Mouse (Mus musculus) layer of hippocampus, postnatal 36 days (tissue): Measurements from ENCODE around the gene Mylk4. TPM values are rescaled to one million over a fixed set of nuclear protein-coding genes. Genes with fewer than 3 reads are reported as not detected.

Experiments used
- DNase-seq, 2 experiments: peaks; one replicate each; pipeline ENCODE4 v3.0.0; 2022
- total RNA-seq, 2 experiments: library from RNA; stranded (reverse); gene quantifications; 2 replicates each; pipeline ENCODE4 v1.2.3; 2021

Gene Mylk4
- total RNA-seq, 2 experiments from 2014 or later = 0.05 to 0.43 TPM

DNA sequence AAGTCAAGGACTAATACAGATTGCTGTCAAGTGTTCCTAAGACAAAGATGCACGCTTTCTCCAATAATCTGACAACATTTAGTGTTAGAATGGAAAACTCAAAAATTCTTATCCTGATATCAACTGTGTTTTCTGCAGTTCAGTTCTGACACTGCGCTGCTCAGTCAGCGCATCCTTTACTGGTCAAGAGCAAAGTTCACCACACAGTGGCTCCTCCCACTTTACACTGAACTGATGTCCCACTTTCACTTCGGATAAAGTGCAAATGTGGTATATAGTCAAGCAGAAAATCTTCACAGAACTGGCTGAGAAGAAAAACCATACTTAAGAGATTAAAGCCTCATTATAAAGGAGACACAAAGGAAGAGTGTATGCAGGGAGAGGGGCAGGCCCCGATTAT is 11.4 kb upstream of the Mylk4 start:
- no peak for DNase-seq

DNA sequence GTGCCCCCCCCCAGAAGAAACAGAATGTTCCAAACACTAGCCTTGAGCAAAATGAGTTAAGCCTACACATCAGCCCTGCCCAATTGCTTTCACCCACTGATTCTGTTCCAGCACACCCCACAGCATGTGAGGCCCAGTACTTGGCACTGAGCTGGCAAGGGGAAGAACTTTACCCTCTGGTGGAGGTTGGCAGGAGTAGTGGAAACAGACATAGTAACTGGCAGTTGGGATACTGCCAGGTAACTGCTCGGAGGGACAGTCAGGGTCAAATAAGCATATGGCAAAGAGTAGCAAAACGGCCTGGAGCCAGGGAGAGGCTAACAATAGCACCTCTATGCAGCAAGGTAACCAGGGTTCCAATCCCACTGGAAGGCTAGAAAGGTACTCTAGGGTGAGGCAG is 10.9 kb upstream of the Mylk4 start:
- DNase-seq = no peak

DNA sequence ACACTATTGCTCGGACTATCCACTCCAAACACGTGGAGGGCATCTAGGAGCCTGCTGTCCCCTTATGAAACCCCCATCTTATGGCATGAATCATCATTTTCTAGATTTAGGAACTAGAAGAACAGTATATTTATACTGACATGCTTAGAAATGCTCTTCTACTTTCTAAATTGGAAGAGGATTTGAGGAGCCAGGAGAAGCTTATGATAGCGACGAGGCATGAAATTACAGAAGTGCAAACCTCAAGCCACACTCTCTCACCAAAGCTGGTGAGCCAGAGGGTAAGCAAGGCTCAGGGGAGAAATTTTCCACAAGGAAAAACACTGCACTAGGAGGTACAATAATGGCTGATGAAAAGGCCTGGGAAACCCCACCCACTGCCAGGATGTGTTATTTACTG is 6.0 kb upstream of the Mylk4 start:
- no peak for DNase-seq

DNA sequence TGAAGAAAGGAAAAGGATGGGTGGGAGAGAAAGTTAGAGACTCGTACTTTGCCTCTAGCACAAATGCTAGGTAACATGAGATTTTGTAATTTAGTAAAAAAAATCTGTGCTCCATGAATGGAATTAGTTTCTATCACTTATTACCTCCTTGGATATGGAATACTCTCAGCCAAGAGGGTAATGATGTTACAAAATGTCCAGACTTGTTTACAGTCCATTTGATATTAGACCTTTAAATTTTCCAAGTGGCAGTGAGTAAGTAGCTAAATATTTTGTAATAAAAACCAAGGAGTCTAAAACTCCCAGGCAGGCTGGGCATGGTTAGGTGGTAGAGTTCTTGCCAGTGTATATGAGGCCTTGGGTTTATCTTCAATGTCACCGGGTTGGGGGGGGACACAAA is 3.8 kb upstream of the Mylk4 start:
- DNase-seq = no peak

DNA sequence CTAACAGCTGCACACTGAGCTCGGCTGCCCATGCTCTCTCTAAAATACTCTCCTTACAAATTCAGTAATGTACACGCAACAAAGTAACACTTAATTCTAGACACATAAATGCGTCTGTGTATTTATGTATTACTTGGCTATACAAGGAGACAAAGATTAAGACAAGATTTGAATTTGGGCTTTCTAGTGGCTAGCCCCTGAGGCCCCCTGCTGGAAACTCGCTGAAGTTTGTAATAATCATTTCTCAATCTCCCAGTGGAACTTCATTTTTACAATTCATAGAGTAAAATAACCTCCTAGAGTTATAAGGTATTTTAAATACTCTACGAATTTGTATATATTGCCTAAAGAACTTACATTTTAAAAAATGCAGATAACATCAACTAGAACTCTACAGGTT is 699 bp downstream of the Mylk4 start:
- no peak for DNase-seq

DNA sequence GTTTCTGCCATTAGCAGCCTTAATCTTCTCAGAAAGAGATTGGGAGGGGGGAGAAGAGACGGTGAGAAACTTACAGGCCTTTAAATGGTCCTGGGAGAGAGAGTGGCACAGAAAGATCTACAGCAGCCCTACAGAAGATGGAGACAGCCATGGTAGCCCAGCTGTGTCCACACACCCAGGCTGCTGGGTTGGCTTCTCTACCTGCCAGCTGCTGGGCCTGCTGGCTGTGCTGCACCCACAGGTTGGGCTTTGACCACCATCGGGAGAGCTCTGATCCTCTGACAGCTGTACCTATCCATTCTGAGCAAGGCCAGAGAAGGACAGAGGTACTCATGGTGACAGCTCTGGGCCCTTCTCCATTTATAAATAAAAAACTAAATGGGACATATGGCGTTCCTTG is 4.9 kb downstream of the Mylk4 start:
- no peak for DNase-seq

DNA sequence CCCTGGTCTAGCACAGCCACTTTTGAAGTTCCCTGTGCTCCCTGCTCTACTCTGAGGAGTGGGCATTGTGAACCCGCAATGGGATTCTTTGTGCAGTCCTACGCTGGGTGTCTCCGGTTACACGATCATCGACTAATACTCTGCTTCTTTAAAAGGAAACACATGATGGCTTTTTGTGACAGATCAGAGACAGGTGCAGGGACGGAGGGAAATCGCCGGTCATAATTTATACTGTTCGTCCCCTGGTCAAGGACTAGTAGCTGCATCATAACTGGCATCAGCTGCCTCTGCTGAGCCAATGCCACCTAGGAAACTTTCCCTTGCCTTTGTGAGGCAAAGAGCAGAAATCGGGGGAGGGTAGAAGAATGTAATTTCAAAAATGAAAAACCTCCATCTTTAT is 7.4 kb downstream of the Mylk4 start:
- DNase-seq = no peak

DNA sequence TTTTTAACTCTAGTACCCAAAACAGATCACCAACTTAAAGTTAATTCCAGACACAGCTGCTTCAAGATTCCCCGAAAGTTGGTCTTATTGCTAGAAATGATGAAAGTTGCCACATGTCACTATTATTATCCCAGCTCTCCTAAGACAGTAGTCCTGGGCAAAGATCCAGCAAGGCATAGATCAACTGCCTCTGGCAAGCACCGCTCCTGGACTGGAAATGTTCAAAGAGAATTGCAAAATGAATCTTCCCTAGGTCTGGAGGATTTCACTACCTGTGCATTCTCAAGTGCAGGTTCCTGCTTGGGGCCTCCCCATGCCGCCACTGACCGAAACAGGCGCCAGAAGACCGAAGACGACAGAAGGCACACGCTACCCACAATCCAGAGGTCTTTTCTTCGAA is 7.9 kb downstream of the Mylk4 start:
- DNase-seq = no peak

DNA sequence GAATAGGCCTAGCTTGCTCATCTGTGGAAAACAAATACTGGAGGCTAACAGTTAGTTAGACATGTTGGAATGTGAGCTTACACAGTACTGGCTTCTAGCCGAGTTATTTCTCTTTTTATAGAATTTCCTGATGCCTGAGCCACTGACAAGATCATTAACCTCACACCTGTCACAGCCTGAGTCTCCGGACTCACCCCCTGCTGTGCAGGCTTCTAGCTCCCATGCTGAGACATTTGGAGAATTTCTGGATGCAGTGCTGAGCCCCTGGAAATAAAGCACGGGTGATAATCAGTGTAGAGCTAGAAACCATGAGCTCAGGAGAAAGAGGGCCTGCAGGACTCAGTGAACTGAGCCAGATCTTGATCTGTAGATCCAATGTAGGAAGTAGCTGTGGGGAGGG is 13.8 kb downstream of the Mylk4 start:
- DNase-seq = no peak

DNA sequence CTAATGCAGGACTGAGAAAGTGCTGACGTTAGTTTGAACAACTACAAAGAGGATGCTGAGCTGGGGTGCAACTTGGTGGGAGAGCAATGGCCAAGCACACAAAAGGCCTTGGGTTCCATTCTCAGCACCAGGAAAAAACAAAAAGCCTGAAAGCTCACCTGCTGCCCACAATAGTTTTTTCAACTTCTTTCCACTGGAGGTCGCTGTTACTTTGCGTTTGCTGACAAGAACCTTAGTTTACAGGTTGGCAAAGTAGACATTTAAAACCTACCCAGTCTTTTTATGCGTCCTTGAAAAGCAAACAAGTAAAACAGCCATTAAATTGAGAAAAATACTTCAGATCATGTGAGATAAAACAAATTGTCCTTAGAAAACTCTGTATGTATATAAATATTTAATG is 15.7 kb downstream of the Mylk4 start:
- no peak for DNase-seq

DNA sequence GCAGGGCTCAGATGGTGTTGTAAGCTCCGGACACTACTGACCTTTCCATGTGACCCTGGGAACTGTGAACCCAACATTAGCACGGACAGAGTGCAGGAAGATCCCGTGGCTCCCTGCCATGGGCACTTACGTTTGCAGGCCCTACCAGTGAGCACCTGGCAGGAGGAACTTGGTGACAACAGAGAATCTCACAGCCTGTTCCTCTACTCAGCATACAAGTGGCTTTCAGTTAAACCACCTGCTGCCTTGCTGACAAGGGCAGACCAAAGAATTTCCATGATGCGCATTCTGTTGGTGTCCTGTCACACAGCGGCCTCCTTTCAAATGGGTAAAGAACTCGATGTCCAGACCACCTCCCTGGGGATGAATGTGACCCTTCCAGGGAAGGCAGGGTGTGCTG is 19.3 kb downstream of the Mylk4 start:
- DNase-seq = no peak

DNA sequence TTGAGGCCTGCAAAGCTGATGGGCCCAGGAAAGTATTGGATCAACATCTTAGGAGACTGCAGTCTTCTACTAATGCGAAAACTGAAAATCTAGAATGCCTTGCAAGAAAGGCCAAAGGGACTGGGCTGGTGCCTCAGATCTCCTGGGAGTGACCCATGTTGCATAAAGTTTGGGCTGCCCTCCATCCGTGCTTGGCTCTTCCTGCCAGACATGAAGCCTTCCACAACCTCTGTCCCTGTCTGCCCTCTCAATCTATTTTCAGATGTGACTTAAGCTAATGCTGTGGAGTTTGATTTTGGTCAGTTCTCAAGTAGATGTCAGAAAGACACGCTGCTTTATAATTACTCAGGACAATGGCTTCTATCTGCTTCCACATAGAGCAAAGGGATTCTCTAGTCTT is 20.6 kb downstream of the Mylk4 start:
- DNase-seq = no peak

DNA sequence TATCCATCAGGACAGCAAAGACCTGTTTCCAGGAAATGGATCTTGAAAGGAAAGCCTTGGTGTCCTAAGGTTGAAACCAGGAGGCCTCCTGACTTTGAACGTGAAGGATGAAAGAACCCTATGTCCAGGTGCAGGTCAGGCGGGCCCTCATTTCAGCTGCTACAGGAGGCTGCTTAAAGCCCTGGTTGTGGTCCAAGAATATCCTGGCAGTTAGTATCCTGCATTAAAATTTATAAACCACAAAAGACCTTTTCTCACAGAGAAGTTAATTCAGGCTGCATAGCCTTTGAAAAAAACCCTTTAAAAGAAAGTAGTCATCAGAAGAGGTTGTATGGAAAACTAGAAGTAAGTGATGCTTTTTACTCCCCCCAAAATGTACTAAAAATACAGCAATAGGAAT is 23.0 kb downstream of the Mylk4 start:
- no peak for DNase-seq

DNA sequence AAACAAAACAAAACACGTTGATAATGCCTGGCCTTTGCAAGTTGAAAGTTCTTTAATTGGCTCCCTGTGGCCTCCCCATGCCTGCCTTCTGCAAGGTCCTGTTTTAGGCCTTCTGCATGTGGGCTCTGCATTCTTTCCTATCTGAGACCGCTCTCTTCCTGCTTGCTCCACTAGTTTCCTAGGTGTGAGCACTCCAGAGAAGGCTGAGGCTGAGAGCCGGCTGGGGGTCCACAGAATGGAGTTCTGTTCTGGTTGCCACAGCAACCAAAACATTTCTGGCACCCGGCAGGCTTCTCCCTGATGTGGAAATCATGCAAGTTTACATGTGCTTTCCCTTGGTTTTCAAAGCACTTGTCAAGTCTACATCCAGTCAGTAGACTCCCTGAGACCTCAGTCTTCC is 24.7 kb downstream of the Mylk4 start:
- no peak for DNase-seq

DNA sequence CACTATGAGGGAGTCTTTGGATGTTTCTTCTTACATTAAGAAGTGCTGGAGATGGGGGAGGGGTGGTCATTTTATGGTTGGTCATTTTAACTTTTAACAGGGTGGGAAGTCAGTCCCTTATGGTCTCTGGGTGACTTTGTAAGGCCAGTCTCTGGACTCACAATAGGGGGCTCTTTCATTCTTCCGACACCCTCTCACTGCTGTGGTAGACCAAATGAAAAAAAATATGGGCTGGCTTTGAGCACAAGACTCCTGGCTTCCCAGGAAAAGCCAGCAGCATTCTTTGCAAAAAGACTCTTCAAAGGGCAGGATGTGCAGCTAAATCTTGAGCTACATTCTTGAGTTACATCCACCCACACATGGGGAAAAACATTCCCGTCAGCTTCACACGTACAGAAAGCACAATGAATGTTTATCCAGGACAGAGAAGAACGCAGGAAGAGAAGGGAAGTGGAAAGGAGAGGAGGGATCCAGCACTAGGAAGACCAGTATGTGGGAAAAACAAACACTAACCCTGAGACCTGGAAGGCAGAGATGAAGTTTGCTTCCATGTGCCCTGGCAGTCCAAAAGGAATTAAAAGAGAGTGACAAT is 31.6 kb downstream of the Mylk4 start:
- no peak for DNase-seq

DNA sequence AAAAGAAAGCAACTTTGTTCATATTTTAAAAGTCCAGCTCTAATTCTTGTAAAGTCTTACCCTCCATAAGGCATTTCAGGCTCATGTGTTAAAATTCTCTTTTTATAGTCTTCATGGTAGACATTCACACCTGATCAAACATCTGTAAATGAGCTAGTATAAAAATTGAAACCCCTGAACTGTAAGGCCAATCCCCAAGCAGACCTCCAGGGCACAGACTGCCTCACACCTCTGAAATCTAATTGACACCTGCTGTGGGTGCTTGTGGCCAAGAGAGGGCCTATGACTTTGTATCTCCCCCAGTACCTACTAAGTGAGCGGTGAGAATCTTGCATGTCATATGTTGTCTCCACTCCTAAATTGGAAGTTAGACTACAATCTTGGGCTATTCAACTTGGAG is 33.2 kb downstream of the Mylk4 start:
- no peak for DNase-seq

DNA sequence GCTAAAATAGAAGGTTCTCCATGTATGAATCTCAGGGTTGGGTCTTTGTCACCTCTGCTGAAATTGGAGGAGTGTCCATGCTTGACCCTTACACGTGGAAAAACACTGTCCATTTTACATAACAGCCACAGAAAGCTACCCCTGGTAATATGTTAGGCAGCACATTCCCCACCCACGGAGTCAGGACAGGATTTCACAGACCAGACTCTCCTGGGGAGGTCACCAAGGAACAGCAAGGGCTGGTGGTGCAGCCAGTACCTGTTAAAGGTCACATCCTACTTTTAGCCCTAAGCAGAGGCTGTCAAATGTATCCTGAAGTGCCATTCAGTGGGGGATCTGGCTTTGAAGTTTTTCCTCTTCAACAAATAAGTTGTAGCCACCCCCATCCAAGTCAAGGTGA is 35.3 kb downstream of the Mylk4 start:
- DNase-seq = no peak

DNA sequence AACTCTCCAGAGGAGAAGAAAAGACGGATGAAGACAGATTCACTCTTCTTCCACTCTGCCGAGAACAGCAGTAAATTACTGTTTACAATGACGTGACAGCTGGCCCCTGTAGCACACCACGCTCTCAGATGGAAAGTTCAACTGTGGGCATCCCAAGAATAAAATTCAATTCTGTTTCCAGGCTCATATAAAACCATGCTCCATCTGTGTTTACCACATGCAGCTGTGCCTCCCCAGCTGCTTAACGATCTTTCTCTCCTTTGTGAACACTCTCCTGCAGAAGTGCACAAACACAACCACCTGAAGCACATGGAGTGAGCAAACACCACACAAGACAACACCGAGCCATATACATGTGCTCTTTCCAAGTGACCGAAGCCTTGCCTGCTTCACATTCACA is 42.6 kb downstream of the Mylk4 start:
- no peak for DNase-seq

DNA sequence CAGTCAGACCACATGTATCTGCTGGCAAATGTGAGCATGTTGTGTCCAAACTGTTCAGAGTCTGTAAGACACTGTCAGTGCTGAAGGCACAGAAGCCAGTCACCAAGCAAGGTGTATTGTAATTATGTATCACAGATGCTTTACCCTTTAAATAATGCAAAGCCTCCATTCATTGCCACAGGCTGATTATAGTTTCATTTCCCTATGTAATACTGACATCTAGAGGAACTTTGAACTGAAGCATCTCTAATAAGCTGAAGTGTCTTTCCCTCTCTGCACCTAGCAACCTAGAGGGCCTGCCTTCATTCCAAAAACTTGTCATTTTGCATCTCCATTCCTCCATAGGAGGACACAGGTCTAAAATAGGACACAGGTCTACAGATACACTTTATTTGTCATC is 52.5 kb downstream of the Mylk4 start:
- no peak for DNase-seq

DNA sequence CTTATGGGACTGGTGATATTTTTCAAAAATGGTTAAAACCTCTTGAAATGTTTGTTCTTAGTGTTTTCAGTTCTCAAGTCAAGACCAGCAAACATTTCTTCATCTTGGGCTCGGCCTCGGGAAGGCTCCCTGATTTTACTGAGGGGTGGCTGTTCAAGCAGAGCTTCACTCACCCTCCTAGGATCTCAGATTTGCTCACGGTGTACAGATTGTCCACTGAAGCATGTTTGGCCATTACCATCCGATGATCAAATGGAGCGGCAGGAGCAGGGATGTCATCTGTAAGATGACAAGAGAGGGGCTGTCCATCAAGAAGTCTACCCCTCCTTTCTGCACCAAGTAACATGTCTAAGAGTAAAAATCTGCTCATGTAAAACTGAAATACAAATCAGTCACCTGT is 59.1 kb downstream of the Mylk4 start:
- DNase-seq = no peak

DNA sequence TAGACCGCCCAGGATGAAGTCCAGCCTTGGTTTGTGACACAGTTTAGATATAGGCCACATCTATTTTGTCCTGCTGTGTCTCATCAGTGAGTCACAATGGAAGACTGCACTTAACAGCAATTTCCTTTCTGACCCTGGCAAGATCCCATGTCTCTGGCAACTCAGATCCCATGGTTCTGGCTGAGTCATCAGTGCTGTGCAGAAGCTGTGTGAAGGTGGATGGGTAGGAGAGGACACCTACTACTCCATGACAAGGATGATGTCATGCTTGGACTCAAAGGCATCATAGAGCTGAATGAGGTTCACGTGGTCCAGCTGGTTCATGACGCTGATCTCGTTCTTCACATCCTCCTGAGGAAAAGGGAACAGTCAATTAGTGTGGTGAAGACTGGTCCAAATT is 62.0 kb downstream of the Mylk4 start:
- no peak for DNase-seq

DNA sequence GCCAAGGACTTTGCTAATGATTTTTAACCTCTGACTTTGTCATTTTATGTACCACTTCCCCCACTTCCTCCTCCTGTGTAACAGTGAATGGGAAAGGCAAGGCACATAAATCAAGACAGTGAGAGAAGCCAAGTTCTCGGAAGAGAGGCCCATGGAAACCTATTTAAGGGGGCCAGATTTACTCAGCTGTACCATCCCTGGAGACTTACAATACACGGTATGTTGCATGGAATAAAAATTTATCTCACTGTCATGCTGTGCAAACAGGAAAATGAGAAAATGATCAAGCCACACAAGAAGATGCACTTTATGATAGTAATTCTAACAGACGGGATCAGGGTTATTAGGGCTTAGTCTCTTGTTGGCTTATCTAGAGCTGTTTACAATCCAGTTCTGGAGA is 64.5 kb downstream of the Mylk4 start:
- no peak for DNase-seq

DNA sequence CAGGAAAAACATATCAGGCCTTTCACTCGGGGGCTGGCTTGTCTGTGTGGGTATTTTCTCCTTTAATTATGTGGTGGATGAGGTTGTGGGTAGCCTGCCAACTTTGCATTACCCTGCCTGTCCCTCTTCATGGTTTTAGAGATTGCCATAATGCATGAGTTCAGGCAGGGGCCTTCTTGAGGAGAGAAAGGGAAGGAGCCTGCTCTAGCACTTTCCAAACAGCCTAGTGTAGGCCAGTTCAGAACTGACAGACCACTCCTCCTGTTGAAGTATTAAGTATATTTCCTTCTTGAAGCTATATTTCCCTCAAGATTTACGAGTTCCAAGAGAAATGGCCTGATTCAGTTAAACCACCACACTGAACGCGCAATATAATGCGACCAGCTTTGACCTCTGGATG is 66.0 kb downstream of the Mylk4 start:
- no peak for DNase-seq

DNA sequence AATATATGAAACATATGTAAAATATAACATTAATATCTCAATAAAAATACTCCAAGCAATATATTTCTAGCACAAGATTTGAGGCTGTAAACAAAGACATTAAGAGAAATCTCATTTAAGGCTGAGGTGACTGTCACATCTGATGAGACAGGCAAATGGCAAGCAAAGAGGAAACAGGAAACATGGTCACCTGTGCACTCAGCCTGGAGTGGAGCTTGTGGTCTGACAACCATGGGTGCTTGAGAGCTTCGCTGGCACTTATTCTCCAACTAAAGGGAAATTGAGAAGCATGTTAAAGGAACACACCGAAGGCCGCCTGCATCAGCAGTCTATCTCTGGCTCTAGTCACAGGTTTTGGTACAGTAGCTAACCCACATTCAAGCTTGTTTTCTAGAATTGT is 71.2 kb downstream of the Mylk4 start:
- DNase-seq = no peak

DNA sequence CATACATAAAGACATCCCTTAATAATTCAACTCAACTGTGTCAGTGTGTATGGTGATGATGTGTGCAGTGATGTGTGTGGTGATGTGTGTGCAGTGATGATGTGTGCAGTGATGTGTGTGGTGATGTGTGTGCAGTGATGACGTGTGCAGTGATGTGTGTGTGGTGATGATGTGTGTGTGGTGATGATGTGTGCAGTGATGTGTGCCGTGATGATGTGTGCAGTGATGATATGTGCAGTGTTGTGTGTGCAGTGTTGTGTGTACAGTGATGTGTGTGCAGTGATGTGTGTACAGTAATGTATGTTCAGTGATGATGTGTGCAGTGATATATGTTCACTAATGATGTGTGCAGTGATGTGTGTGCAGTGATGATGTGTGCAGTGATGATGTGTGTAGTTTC is 75.9 kb downstream of the Mylk4 start:
- no peak for DNase-seq
